Mouse (Mus musculus): ENCODE data around the gene Tm2d3. TPM values are rescaled to one million over a fixed set of nuclear protein-coding genes. Genes with fewer than 3 reads are reported as not detected.

The Tm2d3 gene
- 8.6 and 12.2 TPM in 2 replicates for polyA plus RNA-seq (2012)

DNA sequence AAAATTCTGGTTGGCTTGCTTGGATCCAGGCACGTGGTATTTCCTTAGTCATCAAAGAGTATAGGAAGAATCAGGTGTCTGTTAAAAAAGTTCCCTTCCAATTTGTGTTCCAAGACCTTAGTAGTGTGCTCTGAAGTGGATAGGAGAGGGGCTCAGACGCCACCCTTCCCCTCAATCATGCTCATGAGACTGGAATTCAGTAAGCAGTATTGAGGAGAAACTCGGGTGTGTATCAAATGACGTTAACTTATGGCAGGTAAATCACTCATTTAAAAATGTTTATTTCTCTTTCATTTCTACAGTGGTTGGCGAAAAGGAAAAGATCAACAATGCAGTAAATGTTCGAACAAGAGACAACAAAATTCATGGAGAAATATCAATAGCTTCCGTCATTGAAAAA lies at the start of gene Tm2d3:
TSS of gene Tm2d3 (plus strand) at position 301 of the 400 bp plus-strand sequence.

DNA sequence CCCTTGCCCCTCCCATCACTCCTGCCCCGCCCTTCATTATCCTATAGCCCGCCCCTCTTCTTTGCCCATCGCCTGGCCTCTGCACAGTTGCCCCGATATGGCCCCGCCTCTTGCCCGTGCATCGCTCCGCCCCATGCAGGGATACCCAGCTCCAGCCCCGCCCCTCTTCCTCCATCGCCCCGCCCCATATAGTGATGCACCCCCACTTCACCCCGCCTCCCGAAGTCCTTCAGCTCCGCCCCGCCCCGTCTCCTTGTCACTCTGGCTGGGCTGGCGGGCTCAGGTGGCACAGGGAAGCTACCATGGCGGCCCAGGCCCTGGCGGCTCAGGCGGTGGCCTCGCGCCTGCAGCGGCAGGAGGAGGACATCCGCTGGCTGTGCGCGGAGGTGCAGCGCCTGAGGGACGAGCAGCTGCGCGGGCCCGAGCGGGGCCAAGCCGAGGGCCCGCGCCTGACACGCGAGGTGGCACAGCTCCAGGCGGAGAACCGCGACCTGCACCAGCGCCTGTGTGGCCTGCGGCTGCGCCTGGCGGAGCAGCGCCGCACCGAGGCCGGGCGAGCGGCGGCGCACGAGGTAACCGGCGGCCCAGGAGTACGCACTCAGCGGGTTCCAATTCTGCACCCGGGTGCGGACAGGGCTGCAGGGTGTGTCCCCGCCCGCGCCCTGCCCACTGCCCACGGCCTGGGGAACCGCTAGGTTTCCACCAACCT lies 46.2 kb upstream of the Tm2d3 start, which contains the start of gene Tarsl2:
TSS of gene Tarsl2 (plus strand) at position 256 of the 709 bp plus-strand sequence.

Other genes starting within 250 kb of the Tm2d3 start
- gene Tjp1, start 163.4 kb upstream of the Tm2d3 start, polyA plus RNA-seq (2012): 0.73 and 0.88 TPM in 2 replicates
- 8.7 and 11.1 TPM in 2 replicates for gene Tarsl2, start 46.3 kb upstream of the Tm2d3 start, polyA plus RNA-seq (2012)
- gene Pcsk6, start 170.6 kb downstream of the Tm2d3 start, polyA plus RNA-seq (2012): 0.08 TPM in 1 of 2 replicates, not detected in the other

All from megakaryocyte-erythroid progenitor cell, adult 5 weeks (primary cell).